Mouse (Mus musculus) activated CD4-positive, CD25-positive, alpha-beta regulatory T cell, adult 4 months (primary cell): Measurements from ENCODE around the gene Tigit. TPM values are rescaled to one million over a fixed set of nuclear protein-coding genes. Genes with fewer than 3 reads are reported as not detected.

Experiments used
- ATAC-seq: one replicate; pipeline ENCODE4 v1.8.0; 2017
- polyA plus RNA-seq, 2 experiments: library from polyadenylated mRNA; unstranded; fragments of 100-300 nt; shearing (Covaris generic); gene quantifications; one replicate each; pipeline ENCODE4 v1.2.1; 2017

Tigit gene
- polyA plus RNA-seq, 2 experiments from 2014 or later: 390 to 542 TPM

- no peak for ATAC-seq
Observed at GRCm38 (mm10) chr16:43617346-43617745, 46.6 kb downstream of the Tigit start.

GRCm38 (mm10) chr16:43616348-43616747, 47.6 kb downstream of the Tigit start:
- ATAC-seq: no peak

DNA sequence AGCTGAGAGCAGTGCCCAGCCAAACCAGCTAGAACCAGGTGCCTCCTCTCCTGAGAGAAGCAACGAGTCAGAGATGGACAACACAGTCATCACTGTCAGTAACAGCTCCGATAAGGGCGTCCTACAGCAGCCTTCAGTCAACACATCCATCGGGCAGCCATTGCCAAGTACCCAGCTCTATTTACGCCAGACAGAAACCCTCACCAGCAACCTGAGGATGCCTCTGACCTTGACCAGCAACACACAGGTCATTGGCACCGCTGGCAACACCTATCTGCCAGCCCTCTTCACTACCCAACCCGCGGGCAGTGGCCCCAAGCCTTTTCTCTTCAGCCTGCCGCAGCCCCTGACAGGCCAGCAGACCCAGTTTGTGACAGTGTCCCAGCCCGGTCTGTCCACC, 53.6 kb downstream of the Tigit start:
- no peak for ATAC-seq

GRCm38 (mm10) chr16:43608066-43608465, 55.9 kb downstream of the Tigit start:
- ATAC-seq: no peak

DNA sequence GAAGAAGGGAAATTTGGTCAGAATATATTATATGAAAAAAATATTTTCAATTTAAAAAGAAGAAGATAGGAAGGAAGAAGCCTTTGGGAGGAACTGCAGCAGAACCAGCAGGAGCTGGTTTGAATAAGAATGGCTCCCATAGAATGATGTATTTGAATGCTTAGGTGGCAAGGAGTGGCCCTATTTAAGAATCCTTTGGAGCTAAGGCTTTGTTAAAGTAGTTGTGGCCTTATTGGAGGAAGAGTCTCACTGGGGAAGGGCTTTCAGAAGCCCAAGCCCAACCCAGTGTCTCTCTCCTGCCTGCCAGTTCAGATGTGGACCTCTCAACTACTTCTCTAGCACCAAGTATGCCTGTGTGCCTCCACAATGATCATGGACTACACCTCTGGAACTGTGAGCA, 56.9 kb downstream of the Tigit start:
- ATAC-seq: no peak

DNA sequence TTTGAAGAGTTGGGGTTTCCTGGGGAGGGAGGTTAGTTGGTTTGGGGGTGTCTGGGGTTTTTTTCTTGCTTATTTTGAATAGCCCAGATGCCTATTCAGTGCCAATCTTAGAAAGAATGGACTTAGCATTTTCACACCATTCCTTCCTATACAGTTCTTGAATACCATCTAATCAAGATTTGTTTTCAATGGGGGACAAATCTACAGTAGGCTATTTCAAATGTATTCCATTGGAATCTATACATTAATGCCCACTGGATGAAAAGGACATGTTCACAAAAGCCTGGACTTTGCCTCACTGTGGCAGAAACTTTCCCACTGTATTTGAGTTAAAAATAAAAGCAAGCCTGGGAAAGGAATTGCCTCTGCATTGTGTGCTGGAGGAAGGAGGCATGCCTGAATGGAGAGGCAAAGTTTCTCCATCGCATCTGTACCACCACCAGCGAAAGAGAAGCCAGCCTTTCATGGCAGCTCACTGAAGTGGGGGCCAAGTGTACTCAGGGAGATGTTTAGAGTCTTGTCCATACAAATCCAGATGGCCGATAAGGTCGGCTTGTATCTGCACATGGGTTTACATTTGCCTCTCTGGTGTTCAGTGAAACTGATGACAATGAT, 59.4 kb downstream of the Tigit start:
- ATAC-seq: no peak

- no peak for ATAC-seq
Observed at GRCm38 (mm10) chr16:43603591-43604141, 60.3 kb downstream of the Tigit start.

DNA sequence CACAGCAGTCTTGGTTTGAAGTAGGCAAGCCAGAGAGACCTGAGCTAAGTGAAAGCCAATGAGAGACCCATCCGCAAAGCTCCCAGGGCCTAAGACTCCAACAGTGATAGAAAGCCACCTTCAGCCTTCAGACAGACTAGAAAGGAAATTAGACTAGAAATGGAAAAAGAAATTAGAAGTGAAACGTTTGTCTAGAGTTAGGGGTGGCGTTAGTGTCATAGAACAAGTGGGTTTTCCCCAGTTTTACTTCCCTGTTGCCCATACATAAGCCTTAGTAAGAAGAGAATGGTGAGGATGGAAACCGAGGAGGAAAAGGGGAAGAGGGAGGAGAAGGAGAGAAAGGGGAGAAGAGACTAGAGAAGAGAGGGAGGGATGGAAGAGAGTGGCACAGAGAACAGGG, 61.4 kb downstream of the Tigit start:
- peak; percentile 13 for ATAC-seq

- ATAC-seq: peak; percentile 31
Observed at GRCm38 (mm10) chr16:43599707-43600106, 64.2 kb downstream of the Tigit start.

Other genes with a start within 250 kb of the Tigit start
- gene Drd3, start 89.9 kb upstream of the Tigit start, polyA plus RNA-seq: not detected
- 10 to 100 TPM; 10.3 to 11.6 TPM for gene Ccdc191, start 225.7 kb upstream of the Tigit start, polyA plus RNA-seq